Mouse (Mus musculus): Measurements from ENCODE around the gene S1pr1.

The S1pr1 gene
- long read RNA-seq, experiment 1, transcript S1pr1-201 (2 exons, 3,046 nt), result major isoform, 5 of 7 reads
- long read RNA-seq, experiment 1, partial matches to known transcripts, result 0 of 7 reads
- long read RNA-seq, experiment 1, other reads (novel, unspliced or antisense), result 2 of 7 reads
- long read RNA-seq, experiment 2, transcript S1pr1-201 (2 exons, 3,046 nt), result major isoform, 8 of 13 reads
- long read RNA-seq, experiment 2, partial matches to known transcripts, result 0 of 13 reads
- long read RNA-seq, experiment 2, other reads (novel, unspliced or antisense), result 5 of 13 reads

DNA sequence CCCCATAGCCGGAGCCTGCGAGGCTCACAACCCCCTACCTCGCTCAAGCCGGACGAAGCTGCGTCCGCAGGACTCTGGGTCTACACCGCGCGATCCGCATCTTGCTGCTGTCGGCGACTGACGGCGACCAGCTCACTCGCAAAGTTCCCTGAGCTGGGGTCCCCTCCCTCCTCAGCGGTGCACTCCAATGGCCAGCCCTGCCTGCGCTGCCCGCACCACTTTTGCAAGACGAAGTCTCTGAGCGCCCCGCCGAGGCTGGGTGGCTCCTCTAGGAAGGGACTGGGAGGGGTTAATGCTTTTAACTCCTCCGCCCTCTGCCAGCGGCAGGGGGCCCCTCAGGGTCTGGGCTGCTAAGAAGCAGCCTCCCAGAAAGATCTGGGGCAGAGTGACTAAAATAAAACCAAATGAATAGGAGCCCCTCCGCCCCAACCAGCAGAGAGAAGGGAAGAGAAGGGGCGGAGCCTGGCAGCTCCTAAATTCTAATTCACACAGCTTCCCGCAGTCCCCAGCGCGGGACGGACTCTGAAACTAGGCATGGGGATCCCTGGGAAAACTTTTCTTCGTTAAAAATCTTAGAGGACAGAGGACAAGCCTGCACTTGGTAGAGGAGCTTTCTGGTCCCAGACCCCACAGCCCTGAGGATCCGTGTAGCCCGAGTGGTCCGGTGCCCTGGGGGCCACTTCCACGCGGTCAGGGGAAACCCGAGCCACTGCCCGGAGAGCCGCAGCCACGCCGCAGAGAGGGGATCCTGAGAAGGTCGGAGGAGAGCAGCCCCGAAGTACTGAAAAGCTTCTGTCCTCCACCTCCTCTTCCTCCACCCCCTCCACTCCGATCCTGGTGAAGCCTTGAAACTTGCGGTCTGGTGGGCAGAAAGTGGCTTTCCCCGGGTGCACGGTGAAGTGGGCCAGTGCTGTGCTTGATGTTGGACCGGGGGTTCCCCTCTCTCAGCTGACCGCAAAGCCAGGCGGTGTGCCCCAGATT is at the start of gene S1pr1:
Gene S1pr1 (minus strand): TSS at position 402 of the 981 bp plus-strand sequence.
- intact Hi-C loops (cut with DNase I), result loop anchor here (5.0 kb wide), 1 partner anchor 172 kb away; the partner anchor contains the start of gene Dph5

DNA sequence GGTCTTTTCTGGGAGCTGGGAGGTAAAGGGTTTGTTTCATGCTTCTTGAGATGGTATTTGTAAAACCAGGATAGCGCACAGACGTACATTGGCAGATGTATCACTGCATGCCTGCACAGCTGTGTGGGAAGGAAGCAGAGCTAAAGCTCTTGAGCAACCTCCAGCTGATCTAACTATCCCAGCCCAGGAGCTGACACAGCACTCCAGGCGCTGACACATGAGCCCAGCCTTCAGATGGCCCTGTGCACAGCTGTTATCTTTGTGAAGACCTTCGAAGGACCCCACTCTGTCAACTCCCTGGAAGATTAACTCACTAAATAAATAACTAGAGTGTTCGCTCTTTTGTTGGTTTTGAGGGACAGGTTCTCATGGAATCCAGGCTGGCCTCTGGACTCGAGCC is 48.4 kb upstream of the S1pr1 start:
- intact Hi-C loops (cut with DNase I), result no loop called here

DNA sequence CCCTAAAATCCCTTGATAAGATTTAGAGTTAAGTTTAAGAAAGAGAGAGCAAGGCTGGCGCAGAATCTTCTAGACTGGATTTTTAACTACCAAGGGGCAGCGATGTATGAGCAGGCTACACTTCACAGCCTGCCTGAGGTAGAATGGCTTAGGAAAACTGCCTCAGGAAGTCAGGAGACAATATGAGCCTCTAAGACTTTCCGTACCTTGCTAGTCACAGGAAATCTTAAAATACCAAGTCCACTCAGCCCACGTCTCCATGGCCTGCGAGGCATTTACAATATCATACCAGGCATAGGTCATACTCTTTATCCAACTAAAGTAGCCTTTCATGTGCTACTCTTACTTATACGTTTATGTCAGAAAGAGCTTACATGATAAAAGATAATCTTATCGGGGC is 48.0 kb upstream of the S1pr1 start:
- intact Hi-C loops (cut with DNase I), result no loop called here

DNA sequence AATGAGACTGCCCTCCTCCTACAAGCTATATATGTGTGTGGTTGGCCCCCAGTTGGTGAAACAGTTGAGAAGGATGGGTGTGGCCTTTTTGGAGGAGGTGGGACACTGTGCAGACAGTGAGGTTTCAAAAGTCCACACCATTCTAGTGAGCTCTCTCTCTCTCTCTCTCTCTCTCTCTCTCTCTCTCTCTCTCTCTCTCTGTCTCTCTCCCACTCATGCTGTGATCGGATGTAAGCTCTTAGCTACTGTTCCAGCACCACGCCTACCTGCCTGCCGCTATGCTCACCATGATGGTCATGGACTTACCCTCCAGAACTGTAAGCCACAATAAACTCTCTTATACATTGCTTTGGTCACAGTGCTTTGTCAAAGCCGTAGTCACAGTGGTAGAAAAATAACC is 44.8 kb upstream of the S1pr1 start:
- intact Hi-C loops (cut with DNase I), result no loop called here

DNA sequence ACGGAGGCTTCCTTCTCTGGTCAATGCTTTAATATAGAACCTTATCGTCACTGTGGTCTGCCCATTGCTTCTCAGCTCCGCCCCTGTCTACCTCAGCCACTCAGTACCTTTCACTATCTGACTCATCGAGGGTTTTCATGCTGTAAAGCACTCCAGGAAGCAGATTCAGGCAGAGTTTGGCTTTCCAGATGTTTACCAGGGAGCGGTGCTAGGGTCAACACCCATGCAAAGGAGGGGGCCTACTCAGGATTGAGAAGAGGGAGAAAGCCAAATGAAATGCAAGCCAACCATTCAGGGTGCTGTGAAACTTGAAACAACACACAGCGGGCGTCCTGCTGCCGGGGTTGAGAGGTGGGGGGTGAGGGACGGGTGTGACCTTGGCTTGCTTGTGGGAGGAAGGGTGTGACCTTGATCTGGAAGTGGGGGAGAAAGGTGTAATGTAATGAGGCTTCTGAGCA is 43.6 kb upstream of the S1pr1 start:
- intact Hi-C loops (cut with DNase I), result no loop called here

DNA sequence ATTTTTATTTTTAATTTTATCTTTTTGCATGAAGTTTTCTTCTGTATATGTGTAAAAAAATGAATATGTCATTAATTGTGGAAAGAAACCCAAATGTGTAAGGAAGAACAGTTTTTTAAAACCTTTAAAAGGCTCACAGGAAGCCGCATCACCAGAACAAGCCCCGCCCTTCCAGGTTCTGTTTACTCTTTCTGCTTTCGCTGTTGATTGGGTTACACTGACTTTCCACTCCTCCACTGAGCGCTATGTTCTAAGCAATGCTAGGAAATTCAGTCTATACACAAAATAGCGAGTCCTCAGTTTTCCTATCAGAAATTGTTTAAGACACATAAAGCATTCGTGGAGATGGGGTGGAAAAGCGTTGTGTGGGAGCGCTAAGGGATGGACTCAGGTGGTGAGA is 39.6 kb upstream of the S1pr1 start:
- intact Hi-C loops (cut with DNase I), result no loop called here

DNA sequence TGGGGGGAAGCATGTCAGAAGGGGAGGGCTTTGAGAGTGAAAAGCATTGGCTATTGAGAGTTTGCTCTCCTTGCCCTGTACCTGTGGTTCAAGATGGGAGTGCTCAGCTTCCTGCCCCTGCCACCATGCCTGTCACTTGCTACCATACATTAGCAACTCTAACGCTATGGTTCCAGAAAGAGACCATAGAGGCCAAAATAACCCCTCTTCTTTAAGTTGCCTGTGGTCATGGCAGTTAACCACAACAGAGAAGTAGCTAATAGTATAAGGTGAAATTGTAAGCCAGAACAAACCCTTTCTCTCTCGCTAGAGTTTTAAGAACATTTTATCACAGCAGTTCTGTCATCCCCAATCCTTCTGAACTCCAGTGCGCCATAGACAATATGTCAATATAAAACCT is 35.5 kb upstream of the S1pr1 start:
- intact Hi-C loops (cut with DNase I), result no loop called here

DNA sequence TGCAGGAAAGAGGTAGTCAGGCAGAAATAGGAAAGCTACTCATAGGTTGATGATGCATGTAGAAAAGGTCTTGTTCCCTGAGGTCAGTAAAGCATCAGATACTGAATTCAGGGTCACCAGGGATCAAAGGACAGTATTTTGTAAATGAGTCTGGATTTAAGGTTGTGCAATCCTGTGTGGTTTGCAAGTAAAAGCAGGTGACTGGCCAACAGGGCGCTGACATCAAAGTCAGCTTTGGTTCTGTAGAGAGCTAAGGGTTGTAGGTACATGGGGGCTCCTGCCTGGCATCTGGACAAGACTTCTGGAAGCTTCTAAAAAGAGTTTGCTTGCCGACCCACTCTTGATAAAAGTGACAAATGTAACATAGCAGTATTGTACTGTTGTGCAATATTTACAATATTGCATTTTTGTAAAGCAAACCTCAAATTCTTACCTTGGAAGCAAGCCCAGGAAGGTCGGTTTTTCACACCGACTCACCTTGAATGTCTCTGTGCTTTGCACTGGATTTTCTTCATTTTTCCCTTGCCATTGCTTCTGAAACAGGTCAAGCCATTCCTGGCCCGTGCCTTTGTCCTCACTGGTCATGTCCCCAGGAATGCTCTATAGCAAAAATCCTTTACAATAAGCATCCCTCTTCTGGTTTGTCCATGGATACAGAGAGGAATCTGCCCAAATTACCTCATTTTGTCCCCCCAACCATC is 33.6 kb upstream of the S1pr1 start:
- intact Hi-C loops (cut with DNase I), result no loop called here

DNA sequence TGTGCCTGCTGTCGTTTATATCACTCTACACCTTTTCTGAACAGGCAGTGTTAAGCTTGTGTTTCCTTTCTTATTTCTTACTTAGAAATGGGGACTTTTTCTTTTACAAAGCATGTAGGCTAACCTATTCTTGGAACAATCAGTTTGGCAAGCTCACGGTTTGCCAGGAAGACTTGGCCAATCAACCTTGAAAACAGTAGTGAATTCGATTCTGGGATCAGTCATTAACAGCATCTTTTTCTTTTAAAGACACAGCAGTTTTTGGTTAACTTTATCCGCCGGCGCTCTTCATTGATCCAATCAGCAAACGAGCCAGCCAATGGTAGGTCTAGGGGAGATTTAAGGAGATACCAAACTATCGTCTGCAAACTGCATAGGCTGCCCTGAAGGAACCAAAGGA is 31.6 kb upstream of the S1pr1 start:
- intact Hi-C loops (cut with DNase I), result no loop called here

DNA sequence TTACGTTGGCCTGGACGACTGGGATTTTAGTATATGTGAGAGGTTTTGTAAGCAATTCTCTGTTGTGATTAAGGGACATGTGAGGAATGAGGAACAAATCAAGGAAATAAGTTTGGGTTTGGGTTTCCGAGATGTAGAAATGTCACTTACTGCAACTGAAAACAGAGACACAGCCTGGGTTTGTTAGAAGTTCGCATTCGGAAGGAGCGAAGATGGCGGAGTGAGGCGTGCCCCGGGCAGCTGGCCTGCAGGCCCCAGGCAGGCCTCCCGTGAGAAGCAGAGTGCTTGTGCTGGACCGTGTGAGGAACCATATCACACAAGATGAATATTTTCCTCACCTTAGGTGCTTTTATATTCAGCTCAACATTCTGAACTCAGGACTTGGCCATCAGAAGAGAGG is 30.2 kb upstream of the S1pr1 start:
- intact Hi-C loops (cut with DNase I), result no loop called here

DNA sequence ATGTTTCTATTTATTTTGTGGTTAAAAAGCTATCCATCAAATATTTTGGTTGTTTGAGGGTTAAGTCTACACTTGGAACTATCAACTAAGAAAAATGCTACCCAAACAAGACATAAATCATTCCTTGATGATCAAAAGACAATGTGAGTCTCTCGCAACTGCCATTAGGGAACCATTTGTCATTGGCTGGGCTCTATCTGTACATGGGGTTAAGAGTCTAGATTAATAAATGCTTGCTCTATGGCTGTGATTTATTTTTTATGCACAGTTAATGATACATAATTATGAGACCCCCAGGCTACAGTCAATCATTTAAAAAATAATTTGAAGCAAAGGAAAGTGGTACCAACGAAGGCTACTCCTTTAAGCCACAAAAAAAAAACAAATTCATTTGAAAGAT is 23.7 kb upstream of the S1pr1 start:
- intact Hi-C loops (cut with DNase I), result no loop called here

DNA sequence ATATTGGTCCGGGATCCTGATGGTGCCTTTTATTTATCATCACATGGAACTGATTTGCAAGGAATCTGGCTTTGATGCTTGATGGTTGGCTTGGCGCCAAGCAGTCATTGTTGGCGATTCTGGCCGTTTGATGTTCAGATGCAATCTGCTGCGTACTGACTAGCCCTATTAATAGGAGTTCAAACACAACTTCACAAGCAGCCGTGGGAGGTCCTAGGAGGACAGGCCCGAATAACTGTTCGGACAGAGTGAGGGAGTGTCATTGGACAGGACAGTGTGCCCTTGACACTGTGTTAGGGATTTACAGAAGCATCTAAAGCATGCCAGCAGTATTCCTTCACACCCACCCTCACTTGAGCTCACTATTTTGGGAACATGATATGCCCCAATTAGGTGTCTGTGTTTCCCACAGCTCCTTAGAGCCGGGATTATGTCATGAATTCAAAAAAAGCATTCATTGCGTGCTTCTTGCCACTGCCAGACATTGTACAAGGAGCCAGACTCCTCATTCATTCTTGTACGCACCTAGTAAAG is 23.0 kb upstream of the S1pr1 start:
- intact Hi-C loops (cut with DNase I), result no loop called here

DNA sequence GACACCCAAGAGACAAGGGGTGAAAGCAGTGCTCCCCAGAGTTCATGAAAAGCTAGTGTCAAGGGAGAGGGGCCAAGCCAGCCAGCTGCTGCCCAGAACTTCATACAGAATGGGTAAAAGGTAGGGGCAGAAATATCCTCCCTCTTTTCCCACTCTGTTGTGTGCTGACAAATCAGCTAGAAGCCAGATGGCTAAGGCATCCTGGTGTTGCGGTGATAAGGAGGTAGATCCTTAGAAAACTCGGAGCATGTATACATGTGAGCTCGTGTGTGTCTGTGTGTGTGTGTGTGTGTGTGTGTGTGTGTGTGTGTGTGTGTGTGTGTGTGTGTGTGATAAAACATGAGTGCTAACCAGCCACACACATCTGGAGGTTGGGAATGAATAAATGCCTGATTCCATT is 20.7 kb upstream of the S1pr1 start:
- intact Hi-C loops (cut with DNase I), result no loop called here

DNA sequence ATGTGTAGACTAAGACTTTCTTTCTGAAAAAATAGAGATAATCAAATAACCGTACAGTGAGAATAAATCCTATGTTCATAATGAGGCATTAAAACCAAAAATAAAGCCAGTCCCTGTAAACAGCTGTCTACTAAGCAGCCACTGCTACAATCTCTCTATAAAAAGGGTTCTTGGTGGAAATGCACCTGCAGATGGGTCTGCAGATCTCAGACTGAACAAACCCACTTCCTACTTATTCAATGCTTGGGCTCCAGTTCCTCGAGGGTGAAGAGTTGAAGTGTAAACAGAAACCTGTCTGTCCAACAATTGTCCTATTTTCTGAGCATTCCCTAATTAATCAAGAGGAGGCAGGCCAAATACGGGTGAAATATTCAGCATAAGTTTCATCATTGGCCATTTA is 20.0 kb upstream of the S1pr1 start:
- intact Hi-C loops (cut with DNase I), result no loop called here

DNA sequence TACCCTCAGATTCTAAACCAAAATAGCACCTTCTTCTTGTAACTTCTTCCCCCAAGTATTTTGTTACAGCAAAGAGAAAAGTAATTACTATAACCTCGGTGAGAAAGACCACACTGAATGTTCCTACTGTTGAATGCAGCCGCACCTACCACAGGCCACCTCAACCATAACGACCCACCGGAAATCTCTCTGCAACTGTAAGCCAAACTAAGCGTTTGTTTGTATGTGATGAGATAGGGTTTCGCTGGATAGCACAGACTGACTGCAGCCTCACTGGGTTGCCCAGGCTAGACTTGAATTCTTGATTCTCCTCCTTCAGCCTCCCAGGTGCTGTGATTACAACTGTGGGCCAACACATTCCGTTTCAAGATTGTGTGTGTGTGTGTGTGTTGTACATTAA is 15.5 kb upstream of the S1pr1 start:
- intact Hi-C loops (cut with DNase I), result no loop called here

DNA sequence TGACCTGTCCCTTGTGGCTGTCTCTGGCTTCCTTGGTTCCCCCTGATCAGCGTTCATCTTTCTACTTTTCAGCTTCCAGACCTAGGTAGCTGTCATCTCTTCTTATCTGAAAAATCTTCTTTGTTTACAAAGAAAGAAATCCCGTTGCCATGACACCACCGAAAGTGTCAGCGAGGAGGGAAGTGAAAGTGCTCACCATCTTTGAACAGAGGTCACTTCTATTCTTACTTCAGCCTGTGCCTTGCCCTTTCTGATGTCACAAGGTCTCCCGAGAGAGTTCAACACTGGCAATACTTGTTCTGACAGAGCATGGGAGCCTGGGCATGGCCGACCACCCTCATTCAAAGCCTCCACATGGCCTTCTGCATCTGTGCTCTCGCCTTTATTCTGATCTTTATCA is 14.3 kb upstream of the S1pr1 start:
- intact Hi-C loops (cut with DNase I), result no loop called here

DNA sequence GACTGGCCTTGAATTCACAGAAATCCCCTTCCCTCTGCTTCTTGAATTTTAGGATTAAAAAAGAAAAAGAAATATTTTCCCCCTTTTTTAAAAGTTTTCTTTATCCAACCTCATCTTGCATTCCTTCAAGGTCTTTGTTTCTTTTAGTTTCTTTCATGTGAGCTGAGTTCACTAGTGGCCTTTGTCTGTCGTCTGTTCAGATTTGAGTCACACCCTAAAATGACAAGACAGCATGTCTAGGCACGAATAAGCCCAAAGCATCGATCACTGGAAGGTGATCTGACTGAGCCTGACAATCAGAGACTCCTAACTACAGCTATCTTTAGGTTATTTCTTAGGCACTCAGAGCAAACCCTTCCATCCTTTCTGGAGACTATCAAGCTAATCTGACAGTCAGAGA is 13.3 kb upstream of the S1pr1 start:
- intact Hi-C loops (cut with DNase I), result no loop called here

DNA sequence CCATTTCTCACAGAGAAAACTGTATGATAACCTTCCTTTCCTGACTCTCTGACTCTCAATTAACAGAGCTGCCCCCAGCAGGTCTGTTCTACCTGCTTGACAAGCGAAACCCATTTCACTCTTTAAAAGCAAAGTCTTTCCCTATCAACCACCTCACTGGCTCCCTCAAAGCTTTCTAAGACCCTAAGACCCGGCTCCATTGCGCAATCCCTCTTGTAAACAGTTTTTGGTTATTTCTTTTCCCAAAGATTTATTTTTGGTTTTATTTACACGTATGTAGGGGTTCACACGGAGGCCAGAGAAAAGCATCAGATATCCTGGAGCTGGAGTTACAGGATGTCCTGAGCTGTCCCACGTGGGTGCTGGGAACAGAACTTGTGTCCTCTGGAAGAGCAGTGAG is 4.0 kb upstream of the S1pr1 start:
- intact Hi-C loops (cut with DNase I), result no loop called here

DNA sequence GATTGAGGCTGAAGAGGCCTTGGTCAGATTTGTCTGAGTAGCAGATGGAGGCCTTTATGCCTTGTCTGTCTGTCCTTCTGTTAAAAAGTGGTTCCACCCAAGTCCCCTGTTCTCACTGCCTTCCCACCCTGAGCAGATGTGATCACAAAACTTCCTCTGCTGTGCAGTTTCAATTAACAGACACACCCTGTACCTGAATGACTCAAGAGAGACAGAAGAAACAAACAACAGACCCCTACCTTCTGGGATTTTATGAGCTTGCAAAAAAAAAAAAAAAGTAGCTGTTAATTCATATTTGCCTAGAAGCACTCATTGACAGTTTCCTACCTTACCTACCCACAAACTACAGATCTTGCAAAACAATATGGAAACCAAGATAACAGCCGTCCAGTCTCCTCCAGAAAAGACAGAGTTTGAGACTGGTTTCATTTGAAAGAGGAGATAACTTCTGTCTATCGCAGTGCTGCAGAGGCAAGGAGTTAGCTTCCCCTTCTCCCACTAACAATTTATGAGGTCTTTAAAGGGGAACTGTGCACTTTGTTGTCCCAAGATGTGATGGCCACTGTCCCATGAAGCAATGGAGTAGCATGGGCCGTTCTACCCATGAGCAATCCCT is 1.1 kb upstream of the S1pr1 start:
- intact Hi-C loops (cut with DNase I), result no loop called here

DNA sequence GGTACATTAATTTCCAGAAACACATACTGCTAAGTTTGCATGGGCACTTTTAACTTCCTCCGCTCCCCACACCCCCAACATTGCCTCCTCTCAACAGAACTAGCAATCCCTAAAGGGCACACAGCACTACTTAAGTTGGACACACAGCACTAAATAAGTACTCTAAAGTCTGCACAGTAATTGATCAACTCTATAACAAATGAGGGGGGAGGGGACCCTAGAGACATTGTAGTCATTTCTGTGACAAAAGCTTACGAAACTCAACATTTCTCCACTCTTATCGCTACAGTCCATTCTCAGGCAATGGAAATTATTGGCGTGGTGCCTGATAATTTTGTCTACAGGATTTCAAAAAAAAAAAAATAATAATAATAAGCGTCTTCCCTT is 830 bp downstream of the S1pr1 start:
- intact Hi-C loops (cut with DNase I), result loop anchor here (5.0 kb wide), 1 partner anchor 173 kb away; the partner anchor contains the start of gene Dph5

Data from adrenal gland (tissue).